Mouse (Mus musculus) hindbrain, embryonic 11.5 days (tissue): Measurements from ENCODE around the gene Gm49396. TPM values are rescaled to one million over a fixed set of nuclear protein-coding genes. Genes with fewer than 3 reads are reported as not detected.
A peak's percentile ranks its signal among the peaks of the same experiment; 100 is the strongest.

Experiments
- ATAC-seq: fragments of 200-750 bp; cut with Nextera tagmentation; 2 replicates; pipeline ENCODE4 v1.8.0; 2017; ENCODE audit warnings: mild to moderate bottlenecking, moderate TSS enrichment, moderate library complexity; ENCODE audit not compliant: low FRiP score
- DNase-seq: peaks from one replicate; pipeline ENCODE4 v3.0.0-alpha.2; 2015; ENCODE audit warnings: low spot score
- H3K27ac ChIP-seq: fragments of 300-500 bp; sonication (generic); 2 replicates; pipeline ENCODE4 v1.5.1; 2014; ENCODE audit warnings: mild to moderate bottlenecking, low read depth, low read length
- H3K27me3 ChIP-seq: fragments of 300-500 bp; sonication (generic); 2 replicates; pipeline ENCODE4 v1.6.1; 2014; ENCODE audit warnings: mild to moderate bottlenecking, low read length, moderate library complexity, mixed read lengths; ENCODE audit not compliant: control insufficient read depth, insufficient read depth
- H3K36me3 ChIP-seq: fragments of 300-500 bp; sonication (generic); 2 replicates; pipeline ENCODE4 v1.6.1; 2014; ENCODE audit warnings: mild to moderate bottlenecking, low read length, moderate library complexity, mixed read lengths; ENCODE audit not compliant: control insufficient read depth, insufficient read depth
- H3K4me1 ChIP-seq: fragments of 300-500 bp; sonication (generic); replicated peaks from 2 replicates; pipeline ENCODE4 v1.6.1; 2014; ENCODE audit warnings: low read length, mixed read lengths; ENCODE audit not compliant: control insufficient read depth, insufficient read depth
- H3K4me2 ChIP-seq: fragments of 300-500 bp; sonication (generic); replicated peaks from 2 replicates; pipeline ENCODE4 v1.6.1; 2014; ENCODE audit warnings: mild to moderate bottlenecking, low read depth, low read length
- H3K4me3 ChIP-seq: fragments of 300-500 bp; sonication (generic); 2 replicates; pipeline ENCODE4 v1.5.1; 2014; ENCODE audit warnings: low read depth, low read length
- H3K9ac ChIP-seq: fragments of 300-500 bp; sonication (generic); 2 replicates; pipeline ENCODE4 v1.6.1; 2014; ENCODE audit warnings: low read depth, low read length
- H3K9me3 ChIP-seq: fragments of 300-500 bp; sonication (generic); 2 replicates; pipeline ENCODE4 v1.6.1; 2016; ENCODE audit warnings: low read length; ENCODE audit not compliant: control insufficient read depth
- WGBS: fragments of 180-500 bp; shearing (Covaris S2); extraction: QIAGEN DNeasy Blood & Tissue Kit; methylation state at CpG from one replicate; pipeline ENCODE4 v1.1.7; 2014; 5-methylcytosine and 5-hydroxymethylcytosine counted together
- polyA plus RNA-seq: library from polyadenylated mRNA; unstranded; fragments of >200 nt; fragmentation: Nextera tagmentation; extraction: Ambion mirVana; gene quantifications from 2 replicates; pipeline ENCODE4 v1.2.1, GENCODE M21; 2014

Gene Gm49396
- polyA plus RNA-seq, 1 experiment from 2014 or later: 7.8 TPM

GRCm38 (mm10) chr7:30588676-30589434 lies 25.7 kb downstream of the Gm49396 start, which contains the start of gene Kmt2b:
Kmt2b (minus strand) TSS chr7:30588726.
- H3K4me1 ChIP-seq: peaks cover 5% of the 10 kb centered on the region
- H3K9ac ChIP-seq: peak within 1 kb of the TSS; percentile 94
- peak; percentile 96 for ATAC-seq
- H3K27me3 ChIP-seq: no peaks in the 10 kb centered on the region
- no peaks in the 10 kb centered on the region for H3K9me3 ChIP-seq
- WGBS: 0% methylated on average over 47 of the region's 68 CpGs
- H3K36me3 ChIP-seq: peaks cover 5% of the 10 kb centered on the region; the same call in 1 of the 2 replicates
- peak within 1 kb of the TSS; percentile 45 for H3K27ac ChIP-seq
- peak; percentile 96 for DNase-seq
- peak within 1 kb of the TSS; percentile 93 for H3K4me2 ChIP-seq
- peak within 1 kb of the TSS; percentile 80 for H3K4me3 ChIP-seq

DNA sequence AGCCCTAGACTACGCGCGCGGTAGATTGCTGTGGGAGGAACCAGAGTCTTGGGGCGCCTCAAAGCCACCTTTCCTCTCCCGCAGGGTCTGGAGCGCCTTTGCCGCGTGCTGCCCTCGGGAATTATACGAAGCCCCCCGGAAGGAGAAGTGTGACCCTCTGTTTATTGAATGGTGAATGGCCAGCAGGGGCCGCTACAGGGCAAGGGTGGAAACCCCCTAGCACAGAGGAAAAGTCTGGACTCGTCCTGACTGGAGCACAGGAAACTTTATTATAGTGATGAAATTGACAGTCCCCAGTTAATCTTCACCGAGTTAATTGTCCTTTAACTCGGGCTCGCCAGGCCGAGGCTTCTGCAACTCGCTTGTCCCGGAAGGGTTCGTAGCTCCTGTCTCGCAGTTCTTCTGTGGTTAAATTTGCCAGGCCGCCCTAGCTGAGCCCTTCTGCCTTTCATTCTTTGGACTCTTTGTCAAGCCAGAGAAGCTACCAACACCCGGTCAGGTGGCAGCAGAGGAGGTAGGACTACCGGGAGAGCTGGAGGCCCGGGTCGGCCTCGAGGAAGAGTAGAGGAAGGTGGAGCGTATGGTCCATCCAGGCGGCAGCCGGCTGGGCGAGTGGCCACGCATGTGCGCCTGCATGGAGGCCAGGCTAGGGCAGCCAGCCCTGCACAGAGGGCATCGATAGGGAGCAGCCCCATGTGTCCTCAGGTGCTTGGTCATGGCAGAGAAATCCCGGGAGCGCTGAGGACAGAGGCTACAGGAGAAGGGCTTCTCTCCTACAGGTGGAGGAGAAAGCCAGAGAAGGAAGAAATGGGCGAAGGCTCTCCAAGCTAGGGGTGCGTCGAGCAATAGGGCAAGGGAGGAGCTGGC lies 26.5 kb downstream of the Gm49396 start:
- H3K9ac ChIP-seq: peak overlapping the region; percentile 94; the same call in 1 of the 2 replicates
- peak; percentile 73 for ATAC-seq
- H3K36me3 ChIP-seq: no peaks in the 10 kb centered on the region; the same call in 1 of the 2 replicates
- 31% methylated on average over 40 of the region's 40 CpGs for WGBS
- peak overlapping the region; percentile 45 for H3K27ac ChIP-seq
- peak overlapping the region; percentile 60 for H3K4me2 ChIP-seq
- peaks cover 5% of the 10 kb centered on the region for H3K4me1 ChIP-seq
- H3K9me3 ChIP-seq: no peaks in the 10 kb centered on the region
- peak; percentile 94 for DNase-seq
- H3K27me3 ChIP-seq: no peaks in the 10 kb centered on the region
- peak overlapping the region; percentile 80 for H3K4me3 ChIP-seq

DNA sequence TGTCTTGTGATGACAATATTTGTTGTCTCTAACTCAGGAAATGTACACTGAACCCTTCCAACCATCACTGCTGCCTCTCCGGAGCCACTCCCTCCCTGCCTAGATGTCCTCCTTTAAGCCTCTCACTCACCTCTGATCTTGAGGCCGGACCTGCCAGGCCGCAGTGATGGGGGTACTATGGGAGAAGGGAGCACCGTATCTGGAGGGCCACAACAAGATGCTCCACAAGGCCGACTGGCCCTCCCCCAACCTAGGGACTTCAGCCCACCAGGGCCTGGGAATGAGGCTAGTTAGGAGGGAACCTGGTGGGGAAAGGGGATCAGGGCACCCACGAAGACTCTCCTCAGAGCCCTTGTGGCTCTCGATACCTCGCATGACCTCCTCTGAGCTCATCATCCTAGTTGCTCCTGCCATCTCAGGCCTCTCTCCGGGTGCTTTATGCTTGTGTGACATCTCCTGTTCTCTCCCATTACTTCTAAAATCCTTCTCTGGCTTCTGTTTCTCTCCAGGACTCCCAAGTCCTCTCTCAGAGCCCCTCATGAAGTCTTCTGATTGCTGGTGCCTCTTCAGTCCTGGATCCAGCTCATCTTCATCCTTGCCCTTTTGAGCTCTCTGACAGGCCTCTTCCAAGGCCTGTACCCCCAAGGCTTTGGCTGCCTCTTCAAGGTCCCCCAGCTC lies 27.9 kb downstream of the Gm49396 start:
- Histone ChIP-seq H3K4me3 (no peak overlapping the region), H3K9me3 (no peaks in the 10 kb centered on the region), H3K27ac (no peak overlapping the region), H3K4me1 (peaks cover 5% of the 10 kb centered on the region), H3K4me2 (no peak overlapping the region), H3K36me3 (no peaks in the 10 kb centered on the region), H3K27me3 (no peaks in the 10 kb centered on the region), H3K9ac (no peak overlapping the region)
- ATAC-seq: no peak
- no peak for DNase-seq
- 86% methylated on average over 9 of the region's 9 CpGs for WGBS

DNA sequence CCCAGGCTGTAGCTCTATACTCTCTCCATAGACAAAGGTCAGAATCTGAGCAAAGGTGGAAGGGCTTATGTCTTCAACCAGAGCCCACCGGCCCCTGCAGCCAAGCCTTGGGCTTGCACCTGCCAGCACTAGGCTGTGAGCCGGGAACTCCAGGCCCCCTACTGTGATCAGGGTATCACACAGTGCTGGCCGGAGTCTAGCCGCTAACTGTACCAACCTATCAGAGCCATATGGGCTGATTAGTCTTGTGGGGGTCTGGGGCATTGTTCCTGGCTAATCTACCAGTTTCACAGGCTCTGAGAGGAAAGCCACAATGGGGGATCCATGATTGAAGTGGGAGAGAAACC lies 28.4 kb downstream of the Gm49396 start:
- no peak for DNase-seq
- no peak overlapping the region; the same call in 1 of the 2 replicates for H3K9ac ChIP-seq
- 37% methylated on average over 4 of the region's 4 CpGs for WGBS

GRCm38 (mm10) chr7:30592772-30593423 lies 29.8 kb downstream of the Gm49396 start:
- H3K4me3 ChIP-seq: no peak overlapping the region
- H3K4me2 ChIP-seq: no peak overlapping the region
- DNase-seq (no peak), ATAC-seq (no peak)
- H3K27me3 ChIP-seq: no peaks in the 10 kb centered on the region
- no peak overlapping the region for H3K9ac ChIP-seq
- H3K36me3 ChIP-seq: no peaks in the 10 kb centered on the region
- H3K4me1 ChIP-seq: no peaks in the 10 kb centered on the region; the same call in 1 of the 2 replicates
- 55% methylated on average over 5 of the region's 5 CpGs for WGBS
- H3K9me3 ChIP-seq: no peaks in the 10 kb centered on the region
- no peak overlapping the region for H3K27ac ChIP-seq

More for the DNA sequence above, 28.4 kb downstream of the Gm49396 start:
- no peaks in the 10 kb centered on the region for H3K27me3 ChIP-seq
- H3K36me3 ChIP-seq: no peaks in the 10 kb centered on the region
- no peak overlapping the region for H3K4me3 ChIP-seq
- no peak for ATAC-seq
- H3K4me2 ChIP-seq: no peak overlapping the region
- H3K4me1 ChIP-seq: peaks cover 5% of the 10 kb centered on the region
- no peaks in the 10 kb centered on the region for H3K9me3 ChIP-seq
- H3K27ac ChIP-seq: no peak overlapping the region

DNA sequence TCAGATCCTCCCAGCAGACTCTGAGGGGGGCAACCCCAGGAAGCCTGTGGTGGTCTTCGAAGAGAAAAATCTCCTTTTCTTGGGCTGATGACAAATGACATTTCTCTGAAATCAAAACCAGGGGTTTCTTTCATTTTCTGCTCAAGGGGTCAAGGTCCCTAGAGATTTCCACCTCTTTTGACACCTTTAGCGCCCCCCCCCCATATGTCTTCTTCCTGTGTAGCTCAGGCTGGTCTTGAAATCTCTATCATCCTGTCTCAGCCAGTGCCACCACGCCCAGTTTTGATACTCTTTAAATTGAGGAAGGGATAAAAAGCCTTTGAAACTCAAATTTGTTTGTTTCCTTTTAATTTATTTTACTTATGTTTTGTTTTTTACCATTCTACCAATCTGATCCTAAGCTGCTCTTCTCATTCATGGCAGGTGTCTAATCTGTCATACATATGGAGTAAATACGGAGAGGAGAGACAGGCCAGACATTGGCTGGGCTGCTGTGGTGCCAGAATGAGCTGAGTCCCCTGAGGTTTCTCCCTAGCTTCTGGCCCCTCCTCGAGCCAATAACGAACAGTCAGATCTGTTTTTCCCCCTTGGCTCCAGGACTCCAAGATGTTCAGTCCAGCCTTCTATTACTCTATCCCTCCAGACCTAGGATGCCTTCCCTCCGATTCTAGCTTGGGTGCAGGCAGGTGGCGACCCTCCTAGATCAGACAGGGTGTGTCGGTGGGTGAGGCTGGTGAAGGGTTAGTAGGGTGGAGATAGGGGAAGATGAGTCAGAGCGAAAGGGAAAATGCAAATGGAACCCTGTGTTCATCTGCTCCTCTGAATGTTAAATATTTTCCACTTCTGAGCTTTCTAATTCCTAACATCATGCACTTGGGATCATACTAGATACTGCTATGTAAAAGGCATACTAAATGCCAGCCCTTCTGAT lies 30.7 kb downstream of the Gm49396 start:
- Histone ChIP-seq H3K27ac (no peak overlapping the region), H3K27me3 (no peaks in the 10 kb centered on the region), H3K4me1 (no peaks in the 10 kb centered on the region; the same call in 1 of the 2 replicates), H3K4me3 (no peak overlapping the region), H3K9ac (no peak overlapping the region), H3K9me3 (no peaks in the 10 kb centered on the region), H3K4me2 (no peak overlapping the region), H3K36me3 (no peaks in the 10 kb centered on the region)
- DNase-seq (no peak), ATAC-seq (no peak)
- WGBS: 69% methylated on average over 10 of the region's 10 CpGs

GRCm38 (mm10) chr7:30594510-30595024 lies 31.4 kb downstream of the Gm49396 start:
- no peak overlapping the region for H3K4me2 ChIP-seq
- no peak overlapping the region for H3K9ac ChIP-seq
- no peak overlapping the region for H3K4me3 ChIP-seq
- 68% methylated on average over 4 of the region's 4 CpGs for WGBS
- ATAC-seq (no peak), DNase-seq (no peak)
- H3K4me1 ChIP-seq: no peaks in the 10 kb centered on the region; the same call in 1 of the 2 replicates
- no peaks in the 10 kb centered on the region for H3K27me3 ChIP-seq
- no peaks in the 10 kb centered on the region for H3K9me3 ChIP-seq
- no peak overlapping the region for H3K27ac ChIP-seq
- H3K36me3 ChIP-seq: no peaks in the 10 kb centered on the region
